Mouse (Mus musculus): Measurements from ENCODE around the gene Zbtb24. TPM values are rescaled to one million over a fixed set of nuclear protein-coding genes. Genes with fewer than 3 reads are reported as not detected.

The Zbtb24 gene
- total RNA-seq, 2 experiments from 2014 or later: 5.9 to 15.2 TPM

DNA sequence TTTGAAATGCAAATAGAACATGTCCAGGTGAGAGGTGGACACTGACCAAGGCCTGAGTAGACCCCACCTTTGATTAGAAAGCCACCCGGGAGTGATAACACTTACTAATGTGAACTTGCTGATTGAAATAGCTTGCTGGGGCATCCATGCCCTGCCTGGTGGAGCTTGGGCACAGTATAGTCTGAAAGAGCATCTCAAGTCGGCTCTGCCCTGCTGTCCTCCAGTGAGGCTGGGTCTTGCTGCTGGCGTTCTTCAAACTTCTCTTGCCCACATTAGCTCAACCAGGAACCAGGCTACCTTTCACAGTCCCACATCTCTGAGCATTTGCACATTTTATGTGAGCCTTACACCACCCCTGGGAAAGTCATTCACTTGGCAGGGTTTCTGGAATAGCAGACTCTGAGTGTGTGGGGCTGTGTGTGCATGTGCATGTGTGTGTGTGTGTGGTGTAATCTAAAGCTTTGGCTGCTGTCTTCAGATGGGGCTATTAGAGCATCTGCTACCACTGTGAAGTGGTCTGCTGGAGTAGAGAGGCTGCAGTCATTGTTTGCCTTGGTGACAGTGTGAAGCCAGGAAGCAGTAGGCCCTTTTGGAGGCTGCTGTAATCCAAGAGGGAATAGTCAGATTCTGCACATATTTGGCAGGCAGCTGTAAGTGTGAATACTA, 11.0 kb downstream of the Zbtb24 start:
- no peak for ATAC-seq (replicated peaks; ENCODE audit: low FRiP score, poor library complexity, severe bottlenecking)

DNA sequence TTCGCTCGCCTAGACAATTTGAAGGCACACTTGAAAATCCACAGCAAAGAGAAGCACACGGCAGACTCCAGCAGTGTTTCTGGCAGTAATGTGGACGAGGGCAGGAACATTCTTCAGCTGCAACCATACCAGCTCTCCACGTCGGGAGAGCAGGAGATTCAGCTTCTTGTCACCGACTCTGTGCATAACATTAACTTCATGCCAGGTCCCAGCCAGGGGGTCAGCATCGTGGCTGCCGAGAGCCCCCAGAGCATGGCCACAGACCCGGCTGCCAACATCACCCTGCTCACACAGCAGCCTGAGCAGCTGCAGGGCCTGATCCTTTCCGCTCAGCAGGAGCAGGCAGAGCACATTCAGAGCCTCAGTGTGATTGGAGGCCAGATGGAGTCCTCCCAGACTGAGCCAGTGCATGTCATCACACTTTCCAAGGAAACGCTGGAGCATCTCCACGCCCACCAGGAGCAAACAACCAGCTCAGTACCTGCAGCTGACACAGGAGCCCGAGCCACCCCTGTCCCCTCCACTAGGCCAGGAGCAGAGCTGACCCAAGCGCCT, 14.3 kb downstream of the Zbtb24 start:
- no peak for ATAC-seq (replicated peaks; ENCODE audit: low FRiP score, poor library complexity, severe bottlenecking)

DNA sequence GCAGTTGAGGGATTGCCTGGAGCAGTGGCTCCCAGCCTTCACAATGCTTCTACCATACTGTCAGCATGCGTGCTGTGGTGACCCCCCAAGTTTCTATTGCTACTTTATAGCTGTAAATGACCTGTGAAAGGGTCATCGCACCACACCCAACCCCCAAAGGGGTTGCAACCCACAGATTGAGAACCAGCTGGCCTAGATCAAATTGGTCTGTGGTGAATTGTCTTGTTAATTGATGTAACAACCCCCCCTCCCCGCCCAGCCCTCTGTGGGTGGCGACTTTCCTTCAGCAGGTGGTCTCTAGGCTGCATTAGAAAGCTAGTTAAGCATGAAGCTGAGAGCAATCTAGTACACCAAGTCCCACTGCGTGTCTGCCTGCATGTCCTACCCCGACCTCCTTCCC, 17.1 kb downstream of the Zbtb24 start:
- no peak for ATAC-seq (replicated peaks; ENCODE audit: low FRiP score, poor library complexity, severe bottlenecking)

DNA sequence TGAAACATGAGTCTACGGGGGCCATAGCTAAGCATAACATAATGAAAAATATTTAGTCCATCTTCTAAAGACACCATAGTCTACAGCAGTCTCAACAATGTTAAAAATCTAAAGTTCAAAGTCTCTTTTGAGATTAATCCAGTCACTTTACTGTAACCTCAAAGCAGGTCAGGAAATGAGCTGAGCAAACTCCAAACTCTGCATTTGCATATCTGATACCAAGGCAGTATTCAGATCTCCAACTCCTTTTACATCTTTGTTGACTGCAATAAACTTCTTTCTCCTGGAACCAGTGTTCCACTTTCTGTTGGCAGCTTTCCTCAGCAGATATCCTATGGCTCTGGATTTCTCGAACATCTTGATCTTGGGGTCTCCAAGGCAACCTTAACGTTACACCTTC, 20.5 kb downstream of the Zbtb24 start:
- no peak for ATAC-seq (replicated peaks; ENCODE audit: low FRiP score, poor library complexity, severe bottlenecking)

DNA sequence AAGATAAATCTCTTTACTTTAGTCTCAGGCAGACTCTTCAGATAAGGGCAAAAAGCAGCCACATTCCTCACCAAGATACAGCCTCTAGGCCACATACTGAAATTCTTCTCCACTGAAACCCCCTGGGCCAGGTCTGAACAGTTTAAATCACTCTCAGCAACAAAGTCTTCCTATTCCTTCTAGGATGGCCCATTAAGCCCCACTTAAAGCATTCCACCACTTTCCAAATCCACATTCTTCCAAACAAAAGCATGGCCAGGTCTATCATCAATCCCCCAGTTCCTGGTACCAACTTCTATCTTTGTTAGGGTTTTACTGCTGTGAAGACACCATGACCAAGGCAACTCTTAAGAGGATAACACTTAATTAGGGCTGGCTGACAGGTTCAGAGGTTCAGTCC, 22.4 kb downstream of the Zbtb24 start:
- ATAC-seq (replicated peaks; ENCODE audit: low FRiP score, poor library complexity, severe bottlenecking): no peak

DNA sequence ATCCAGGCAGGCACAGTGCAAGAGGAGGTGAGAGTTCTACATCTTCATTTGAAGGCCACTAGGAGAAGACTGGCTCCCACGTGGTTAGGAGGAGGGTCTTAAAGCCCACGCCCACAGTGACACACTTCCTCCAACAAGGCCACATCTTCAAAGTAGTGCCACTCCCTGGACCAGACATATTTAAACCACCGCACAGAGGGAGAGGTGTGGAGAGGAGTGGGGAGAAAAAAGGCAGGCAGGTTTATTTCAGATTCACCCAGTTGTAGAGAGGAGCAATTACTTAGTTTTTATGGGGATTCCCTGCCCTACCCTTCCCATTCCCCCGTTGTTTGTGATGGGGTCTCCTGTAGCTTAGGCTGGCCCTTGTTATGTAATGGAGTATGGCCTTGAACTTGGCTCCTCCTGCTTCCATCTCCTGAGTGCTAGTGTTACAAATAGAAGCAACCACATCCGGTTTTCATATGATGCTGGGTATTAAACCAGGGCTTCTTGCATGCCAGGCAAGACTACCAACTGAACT, 22.8 kb downstream of the Zbtb24 start:
- ATAC-seq (replicated peaks; ENCODE audit: low FRiP score, poor library complexity, severe bottlenecking): no peak

DNA sequence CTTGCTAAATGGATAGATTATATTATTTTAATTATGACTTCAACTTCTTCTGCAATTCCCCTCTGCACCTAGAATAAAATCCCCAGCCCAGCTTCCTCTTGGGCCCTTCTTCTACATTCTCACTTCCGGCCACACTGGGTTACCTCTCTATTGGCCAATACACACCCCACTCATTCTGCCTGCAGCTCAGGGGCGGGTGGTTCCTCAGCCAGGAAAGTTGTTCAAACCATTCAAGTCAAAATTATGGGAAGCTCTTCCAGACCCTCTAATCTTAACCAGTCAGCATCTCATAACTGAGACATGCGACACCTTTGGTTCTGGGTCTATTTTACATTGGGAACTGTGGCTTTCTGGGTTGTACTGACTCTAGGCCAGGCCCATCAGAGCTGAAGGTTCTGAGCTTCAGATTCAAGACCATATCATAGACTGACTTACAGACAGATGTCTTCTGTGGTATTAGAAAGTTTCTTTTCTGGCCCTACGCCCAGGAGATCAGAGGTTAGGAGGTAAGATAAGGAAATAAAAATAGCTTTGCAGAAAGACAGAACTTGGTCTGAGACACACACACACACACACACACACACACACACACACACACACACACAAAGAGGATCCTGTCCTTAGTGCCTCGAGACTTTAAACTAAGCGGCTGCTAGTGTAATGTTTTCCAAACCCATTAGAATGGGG, 23.7 kb downstream of the Zbtb24 start:
- no peak for ATAC-seq (replicated peaks; ENCODE audit: low FRiP score, poor library complexity, severe bottlenecking)

DNA sequence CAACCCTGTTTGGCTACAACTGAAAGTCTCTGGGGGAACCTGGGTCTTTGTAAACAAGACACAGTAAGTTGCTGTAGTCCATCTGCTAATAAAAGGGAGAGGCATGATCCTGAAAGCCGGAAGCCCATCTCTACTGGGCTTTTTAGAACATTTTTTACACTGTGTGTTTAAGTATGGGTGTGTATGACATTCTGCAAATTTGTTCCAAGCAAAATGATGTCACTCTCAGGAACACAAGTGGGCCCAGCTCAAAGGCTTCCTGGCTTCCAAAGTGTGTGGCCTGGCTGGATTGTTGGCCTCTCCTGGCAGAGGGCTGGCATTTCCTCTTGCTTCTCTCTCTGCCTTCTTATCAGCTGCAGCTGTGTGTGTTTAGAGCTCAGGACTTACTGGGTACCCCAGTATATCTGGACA, 24.8 kb downstream of the Zbtb24 start:
- ATAC-seq (replicated peaks; ENCODE audit: low FRiP score, poor library complexity, severe bottlenecking): no peak

DNA sequence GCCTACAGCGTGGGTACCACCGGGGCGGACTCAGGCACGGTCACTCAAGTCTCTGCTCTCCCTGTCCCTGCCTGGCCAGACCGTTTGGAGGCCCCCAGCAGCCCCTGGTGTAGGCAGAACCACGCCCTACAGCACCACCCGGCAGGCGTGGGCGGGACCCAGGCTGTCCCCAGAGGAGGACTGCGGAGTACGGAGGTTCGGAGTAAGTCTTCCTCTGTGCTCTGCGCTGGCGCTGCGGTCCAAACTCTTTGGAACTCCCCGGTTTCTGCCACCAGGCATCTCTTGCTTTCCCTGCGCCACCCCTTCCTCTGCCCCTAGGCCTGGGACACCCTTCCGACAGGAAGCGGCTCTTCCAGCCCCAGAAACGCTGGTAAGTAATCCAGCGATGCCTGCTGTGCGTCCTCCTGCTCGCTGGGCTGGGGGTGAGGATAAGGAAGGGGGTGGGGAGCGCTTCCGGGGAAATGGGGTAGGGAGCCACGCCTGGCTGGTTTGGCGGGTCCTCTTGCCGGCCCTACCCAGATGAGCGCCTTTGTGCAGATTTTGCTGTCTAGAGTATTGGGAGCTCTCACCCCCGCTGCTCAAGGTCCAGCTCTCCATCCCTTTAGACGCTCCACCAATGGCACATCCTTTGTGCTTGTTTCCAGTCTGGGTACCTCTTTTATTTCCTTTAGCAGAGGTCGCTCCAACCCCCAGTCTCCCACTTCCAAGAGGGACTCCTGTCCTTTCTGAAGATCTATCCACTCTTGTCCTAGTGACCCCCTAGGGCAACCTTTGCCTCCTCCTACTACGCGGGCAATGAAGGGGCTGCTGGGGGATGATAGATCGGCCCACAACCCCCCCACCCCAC, 26.2 kb downstream of the Zbtb24 start, which contains the start of gene Mical1:
Mical1 (plus strand) TSS at position 144 of the 847 bp plus-strand sequence.
- ATAC-seq (replicated peaks; ENCODE audit: low FRiP score, poor library complexity, severe bottlenecking): no peak

DNA sequence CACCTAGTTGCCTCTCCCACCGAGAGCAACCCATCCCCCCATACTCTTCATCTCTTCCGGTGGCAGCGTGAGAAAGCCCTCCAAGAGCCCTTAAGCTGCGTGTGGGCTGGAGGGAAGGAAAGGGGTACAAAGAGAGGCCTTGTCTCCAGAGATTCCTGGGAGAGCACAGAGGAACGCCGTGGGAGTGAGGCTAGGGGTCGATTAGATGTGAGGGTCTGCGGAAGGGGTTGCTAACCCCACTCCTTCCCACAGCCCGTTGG, 26.8 kb downstream of the Zbtb24 start:
- no peak for ATAC-seq (replicated peaks; ENCODE audit: low FRiP score, poor library complexity, severe bottlenecking)

DNA sequence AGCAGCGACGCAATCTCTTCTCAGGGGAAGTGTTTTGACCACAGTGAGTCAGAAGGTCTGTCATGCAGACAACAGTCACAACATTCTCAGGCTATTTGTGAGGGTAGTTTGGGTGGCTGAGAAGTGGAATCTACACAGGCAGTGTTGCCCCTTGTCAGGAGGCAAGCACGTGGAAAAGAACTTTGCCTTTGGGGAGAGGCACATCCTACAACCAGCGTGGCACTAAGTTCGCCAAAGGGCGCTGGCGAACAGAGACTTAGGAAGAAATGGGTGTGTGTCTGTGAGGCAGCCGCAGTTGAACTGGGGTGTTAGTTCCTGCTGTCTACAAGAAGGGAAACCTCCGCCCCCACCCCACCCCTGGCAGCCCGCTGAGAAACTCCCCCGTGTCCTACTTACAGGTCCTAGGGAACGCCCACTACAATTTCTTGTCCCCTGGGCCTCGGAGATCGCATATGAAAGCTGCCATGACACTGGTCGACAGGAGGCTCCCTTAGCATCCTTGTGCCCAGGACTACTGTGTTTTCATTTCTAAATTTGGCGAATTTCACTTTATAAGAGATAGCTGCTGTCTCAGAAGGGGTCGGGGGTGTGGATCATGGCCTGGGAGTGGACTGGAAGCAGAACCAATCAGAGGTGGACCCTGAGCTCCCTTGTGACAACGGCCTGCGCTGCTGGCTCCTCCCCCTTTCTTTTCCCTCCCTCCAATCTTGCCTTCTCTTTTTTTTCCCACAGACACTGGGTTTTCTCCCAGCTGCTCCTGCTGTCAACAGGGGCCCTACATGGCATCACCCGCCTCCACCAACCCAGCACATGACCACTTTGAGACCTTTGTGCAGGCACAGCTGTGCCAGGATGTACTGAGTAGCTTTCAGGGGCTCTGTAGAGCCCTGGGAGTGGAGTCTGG, 27.3 kb downstream of the Zbtb24 start:
- ATAC-seq (replicated peaks; ENCODE audit: low FRiP score, poor library complexity, severe bottlenecking): no peak

DNA sequence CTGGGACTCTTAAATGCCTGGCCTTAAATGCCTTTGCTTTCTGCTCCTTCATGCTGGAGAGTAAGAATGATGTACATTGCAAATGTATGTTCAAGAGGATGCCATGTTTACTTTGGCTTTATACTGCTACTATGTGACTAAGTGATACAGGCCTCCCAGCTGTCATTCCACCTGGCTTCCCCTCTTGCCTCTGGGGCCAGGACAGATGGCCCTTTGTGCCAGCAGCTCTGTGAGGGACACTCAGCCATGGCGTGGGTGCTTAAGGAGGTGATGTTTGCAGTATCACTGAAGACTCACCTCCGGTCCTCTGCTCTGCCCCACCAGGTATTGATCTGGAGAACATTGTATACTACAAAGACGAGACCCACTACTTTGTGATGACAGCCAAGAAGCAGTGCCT, 29.8 kb downstream of the Zbtb24 start:
- ATAC-seq (replicated peaks; ENCODE audit: low FRiP score, poor library complexity, severe bottlenecking): no peak

DNA sequence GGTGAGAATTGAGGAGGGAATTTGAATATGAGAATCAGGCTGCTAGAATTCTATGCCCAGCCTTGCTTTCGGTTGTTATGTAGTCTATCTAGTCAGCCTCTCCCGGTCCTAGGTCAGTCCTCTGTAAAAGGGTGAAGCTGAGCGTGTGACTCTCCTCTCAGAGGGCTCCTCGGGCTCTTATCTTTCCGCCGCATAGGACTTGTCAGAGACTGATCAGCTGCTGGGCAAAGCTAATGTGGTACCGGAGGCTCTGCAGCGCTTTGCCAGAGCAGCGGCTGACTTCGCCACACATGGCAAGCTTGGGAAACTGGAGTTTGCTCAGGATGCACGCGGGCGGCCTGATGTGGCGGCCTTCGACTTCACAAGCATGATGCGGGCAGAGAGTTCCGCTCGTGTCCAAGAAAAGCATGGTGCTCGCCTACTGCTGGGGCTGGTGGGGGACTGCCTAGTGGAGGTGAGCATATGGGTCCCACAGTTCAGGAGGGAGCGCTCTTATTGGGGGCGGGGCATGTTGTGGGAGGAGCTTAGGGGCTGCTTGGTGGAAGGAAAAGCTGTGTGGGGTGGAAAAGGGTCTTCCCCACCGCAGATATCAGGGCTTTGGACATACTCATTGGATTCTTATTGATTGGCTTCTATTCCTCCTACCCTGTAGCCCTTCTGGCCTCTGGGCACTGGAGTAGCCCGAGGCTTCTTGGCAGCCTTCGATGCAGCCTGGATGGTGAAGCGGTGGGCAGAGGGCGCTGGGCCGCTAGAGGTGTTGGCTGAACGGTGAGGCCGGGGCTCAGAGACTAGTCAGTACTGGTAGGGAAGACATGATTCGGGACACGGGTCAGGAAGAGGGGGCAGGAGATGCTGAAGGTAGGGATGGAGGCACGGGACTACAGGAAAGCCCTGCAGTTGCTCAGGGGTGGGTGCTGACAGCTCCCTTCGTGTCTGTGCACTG, 31.0 kb downstream of the Zbtb24 start:
- ATAC-seq (replicated peaks; ENCODE audit: low FRiP score, poor library complexity, severe bottlenecking): no peak

DNA sequence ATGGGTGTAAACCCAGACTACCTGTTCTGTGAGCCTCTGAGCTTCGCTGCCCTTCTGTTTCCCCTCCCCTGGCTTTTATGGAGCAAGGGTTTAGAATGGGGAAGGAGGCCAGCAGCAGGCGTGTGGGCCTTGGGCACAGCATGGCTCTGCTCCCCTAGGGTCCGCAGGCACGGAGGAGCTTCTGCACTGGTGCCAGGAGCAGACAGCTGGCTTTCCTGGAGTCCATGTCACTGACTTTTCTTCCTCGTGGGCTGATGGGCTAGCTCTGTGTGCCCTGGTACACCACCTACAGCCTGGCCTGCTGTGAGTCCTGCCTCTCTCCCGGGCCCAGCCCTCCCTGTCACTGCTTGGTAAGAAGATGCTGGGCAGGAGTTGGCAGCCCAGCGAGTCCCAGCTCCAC, 32.3 kb downstream of the Zbtb24 start:
- no peak for ATAC-seq (replicated peaks; ENCODE audit: low FRiP score, poor library complexity, severe bottlenecking)

DNA sequence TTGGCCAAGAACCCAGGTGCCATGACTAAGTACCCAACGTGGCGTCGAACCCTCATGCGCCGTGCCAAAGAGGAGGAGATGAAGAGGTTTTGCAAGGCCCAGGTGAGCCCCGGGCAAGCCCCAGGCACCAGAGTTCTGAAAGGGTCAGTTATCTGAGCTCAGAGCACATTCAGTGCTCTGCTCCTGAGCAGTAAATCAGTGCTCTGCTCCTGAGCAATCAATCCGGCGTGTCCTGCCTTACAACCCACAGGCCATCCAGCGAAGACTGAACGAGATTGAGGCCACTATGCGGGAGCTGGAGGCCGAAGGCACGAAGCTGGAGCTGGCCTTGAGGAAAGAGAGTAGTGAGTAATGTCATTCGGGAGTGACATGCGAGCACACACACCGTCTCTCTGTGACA, 35.6 kb downstream of the Zbtb24 start:
- ATAC-seq (replicated peaks; ENCODE audit: low FRiP score, poor library complexity, severe bottlenecking): no peak

DNA sequence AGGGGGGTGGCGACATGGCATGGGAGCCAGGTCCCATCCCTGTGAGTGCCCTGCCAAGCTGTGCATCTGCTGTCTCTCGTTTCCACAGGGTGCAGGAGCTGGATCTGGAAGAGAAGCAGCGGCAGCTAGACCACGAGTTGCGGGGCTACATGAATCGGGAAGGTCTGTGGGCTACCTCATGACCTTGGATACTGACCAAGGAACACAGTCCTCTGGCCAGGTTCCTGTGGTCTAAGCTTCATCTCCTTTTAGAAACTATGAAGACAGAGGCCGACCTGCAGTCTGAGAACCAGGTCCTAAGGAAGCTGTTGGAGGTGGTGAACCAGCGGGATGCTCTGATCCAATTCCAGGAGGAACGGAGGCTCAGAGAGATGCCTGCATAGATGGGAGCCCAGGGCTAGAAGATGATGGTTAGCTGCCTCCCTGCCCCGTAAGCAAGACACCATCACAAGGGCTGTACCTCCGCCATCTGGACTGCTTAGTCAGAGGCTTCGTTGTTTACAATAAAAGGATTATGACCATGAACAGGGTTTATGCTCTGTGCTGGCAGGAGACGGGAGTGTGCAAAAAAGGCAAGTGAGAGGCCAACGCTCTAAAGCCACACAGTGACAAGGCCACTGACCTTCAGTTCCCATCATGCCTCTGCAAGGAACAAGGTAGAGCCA, 36.5 kb downstream of the Zbtb24 start:
- no peak for ATAC-seq (replicated peaks; ENCODE audit: low FRiP score, poor library complexity, severe bottlenecking)

DNA sequence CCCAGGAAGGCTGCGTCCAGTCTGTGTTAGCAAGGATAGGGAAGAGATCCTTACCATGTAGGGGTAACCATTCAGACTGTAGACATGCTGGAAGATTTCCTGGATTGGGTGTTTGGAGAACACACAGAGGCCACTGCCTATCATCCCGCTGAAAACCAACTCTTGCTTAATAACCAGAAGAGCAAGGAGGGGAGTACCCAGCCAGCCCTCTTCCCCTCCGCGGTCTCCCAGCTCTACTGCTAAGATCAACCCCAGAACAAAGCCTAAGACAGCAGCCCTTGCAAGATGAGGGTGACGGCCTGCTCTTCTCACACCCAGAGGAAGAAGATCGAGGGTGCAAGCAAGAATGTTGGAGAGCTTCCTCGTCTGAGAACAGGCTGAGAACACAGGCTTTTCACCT, 38.7 kb downstream of the Zbtb24 start:
- no peak for ATAC-seq (replicated peaks; ENCODE audit: low FRiP score, poor library complexity, severe bottlenecking)

DNA sequence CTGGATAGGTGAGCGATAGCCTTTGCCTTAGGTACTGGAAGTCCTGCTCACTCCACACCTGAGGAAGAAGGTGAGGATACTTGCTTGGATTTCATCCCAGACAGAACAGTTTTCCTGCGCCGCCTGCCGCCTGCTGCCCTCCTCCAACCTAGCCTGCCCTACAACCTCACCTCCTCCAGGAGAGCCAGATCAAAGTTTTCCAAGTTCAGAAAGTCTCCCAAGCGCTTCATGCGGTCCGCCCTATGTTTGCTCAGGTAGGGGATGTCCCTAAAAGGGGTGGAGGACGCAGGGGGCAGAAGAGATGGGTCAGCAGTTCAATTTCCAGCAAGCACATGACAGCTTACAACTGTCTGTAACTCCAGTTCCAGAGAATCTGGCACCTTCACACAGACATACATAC, 39.1 kb downstream of the Zbtb24 start:
- ATAC-seq (replicated peaks; ENCODE audit: low FRiP score, poor library complexity, severe bottlenecking): no peak

Measured in erythroid progenitor cell, adult 5-6 weeks (primary cell).